Mouse (Mus musculus): ENCODE results near the gene Pgm2l1.

Gene Pgm2l1

DNA sequence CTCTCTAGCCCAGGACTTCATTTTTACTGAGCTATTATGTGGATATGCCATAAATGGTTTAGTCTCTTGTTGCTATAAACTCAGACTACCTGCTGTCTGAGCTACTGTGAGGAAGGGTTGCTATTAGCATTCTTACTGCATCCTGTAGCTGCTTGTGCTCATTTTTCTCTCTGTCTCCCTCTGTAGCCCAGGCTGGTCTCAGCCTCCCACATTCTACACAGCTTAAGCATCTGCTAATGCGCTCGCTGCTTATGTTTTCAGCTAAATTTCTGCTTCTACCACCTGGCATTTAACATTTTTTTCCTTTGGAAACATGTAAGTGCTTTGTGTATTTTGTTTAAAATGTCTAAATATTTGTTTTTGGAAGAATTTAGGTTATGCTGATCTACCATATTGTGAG lies 68.6 kb downstream of the Pgm2l1 start:
- in situ Hi-C loops (cut with MboI), result no loop called here

DNA sequence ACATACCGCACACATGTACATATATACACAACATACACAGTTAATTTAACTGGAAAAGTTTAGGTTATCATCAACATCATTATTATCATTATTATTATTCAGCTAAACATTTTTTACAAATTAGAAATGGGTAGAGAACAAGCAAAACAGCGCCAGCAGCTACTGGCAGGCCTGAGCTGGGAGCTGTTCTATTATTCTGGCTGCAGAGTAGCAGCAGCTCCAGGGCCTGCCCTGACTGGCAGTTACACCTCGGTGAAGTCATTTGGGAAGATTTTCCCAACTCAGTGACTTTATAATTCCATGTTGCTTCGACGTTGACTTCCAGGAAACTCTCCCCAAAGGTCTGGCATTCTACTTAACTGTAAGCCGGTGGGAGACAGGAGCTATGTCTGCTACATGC lies 69.5 kb downstream of the Pgm2l1 start:
- in situ Hi-C loops (cut with MboI), result no loop called here

DNA sequence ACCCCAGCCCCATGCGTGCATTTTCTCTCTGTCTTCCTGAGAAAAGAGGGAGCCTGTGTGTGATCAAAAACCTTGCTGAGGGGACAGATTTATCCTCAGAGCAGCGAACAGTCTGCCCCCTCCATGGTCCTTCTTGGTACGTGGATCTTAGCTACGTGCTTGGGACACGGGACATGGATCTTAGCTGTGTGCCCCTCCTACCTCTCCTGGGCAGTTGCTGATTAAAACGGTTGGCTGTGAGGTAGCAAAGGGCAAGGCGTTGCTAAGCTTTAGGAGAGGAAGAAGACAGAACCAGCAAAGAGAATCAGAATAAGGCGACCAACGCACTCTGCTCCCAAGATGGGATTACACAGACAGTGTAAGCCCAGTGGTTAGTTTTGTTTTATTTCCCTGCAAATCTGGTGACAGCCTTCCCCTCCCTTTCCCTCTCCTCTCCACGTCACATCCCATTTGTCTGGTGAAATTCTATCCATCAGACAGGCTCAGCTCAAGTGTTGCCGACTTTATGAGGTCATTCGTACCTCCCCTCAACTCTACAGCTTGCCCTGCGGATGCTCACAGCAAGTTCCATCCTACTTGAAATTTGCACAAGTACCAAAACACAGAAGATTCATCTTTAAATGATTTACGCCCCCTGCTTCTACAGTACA lies 71.8 kb downstream of the Pgm2l1 start:
- in situ Hi-C loops (cut with MboI), result no loop called here

DNA sequence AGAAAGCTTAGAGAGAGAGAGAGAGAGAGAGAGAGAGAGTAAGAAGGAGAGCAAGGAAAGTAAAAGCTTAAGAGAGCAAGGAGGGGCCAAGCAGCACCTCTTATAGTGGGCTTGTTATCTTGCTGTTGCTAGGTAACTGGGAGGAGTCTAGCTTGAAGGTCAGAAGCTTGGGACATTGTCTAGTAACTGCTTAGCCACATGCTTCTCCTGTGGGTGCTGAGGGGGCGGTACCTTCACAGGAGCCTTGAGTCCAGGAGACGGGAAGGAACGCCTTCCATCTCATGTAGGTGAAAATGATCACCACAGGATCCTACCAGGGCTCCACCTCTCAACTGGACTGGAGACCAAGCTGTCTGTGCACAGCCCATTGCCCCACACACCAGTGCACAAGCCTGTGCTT lies 74.2 kb downstream of the Pgm2l1 start:
- in situ Hi-C loops (cut with MboI), result no loop called here

DNA sequence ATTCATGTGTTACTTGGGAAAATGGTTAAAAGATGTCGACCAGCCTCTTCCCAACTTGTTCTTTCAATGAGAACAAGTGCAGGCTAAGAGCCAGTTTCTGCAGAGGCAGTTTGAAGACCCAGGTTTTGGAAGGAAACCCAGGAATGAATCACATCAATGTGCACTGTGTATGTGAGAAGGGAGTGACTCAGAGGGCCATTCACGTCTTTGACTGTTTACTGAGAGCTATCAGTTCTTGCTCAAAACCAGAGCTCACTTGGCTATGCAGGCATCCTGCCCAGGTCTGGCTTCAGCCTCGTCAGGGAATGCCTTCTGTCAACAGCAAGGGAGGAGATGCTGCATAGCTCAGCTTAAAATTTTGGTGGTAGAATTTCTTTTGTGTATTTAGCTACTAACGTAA lies 75.1 kb downstream of the Pgm2l1 start:
- in situ Hi-C loops (cut with MboI), result no loop called here

DNA sequence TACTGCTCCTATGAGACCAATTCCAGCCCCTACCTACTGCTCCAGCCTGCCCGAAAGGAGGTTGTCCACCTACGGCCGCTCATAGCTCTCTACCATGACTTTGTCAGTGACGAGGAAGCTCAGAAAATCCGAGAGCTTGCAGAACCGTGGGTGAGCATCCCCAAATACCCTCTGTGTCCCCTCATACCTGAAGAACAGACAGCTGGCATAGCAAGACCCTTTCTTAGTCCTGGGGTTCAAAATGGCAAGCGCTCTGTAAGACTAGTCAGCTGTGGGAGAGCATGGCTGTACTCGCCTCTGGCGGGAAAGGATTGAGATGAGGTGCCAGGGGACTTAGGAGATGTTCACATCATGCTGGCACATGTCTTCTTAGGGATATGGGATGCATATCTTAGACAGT lies 78.7 kb downstream of the Pgm2l1 start:
- in situ Hi-C loops (cut with MboI), result no loop called here

DNA sequence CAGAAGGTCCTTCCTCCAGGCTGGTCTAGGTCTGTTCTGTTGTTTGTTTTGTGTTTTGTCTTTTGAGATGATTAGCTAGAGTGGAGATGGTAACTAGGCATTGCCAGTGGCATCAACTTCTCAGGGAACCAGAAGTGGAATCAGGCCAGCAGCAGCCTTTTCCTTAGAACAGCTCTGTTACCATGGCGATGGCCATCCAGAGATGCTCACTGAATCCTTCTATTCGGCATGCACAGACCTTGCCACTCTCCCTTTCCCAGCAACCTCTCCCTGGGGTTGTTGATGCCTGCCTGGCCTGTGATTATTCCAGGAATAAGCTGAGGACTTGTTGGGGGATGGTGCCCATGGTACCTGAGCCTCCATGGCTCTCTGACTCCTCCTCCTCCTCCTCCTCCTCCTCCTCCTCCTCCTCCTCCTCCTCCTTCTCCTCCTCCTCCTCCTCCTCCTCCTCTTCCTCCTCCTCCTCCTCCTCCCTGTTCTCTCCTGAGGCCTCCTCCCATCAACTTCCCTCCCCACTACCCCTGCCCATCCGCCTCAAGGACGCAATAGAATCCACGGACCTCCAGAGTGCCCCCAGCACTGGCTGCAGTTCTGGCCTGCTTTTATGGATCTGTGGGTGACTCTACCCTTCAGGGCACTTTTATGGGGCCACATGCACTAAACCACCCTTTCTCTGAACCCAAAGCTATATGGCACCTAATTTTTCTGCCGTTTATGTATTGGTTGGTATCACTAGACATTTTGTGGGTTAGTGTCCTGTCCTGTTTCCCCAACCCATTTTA lies 80.9 kb downstream of the Pgm2l1 start:
- in situ Hi-C loops (cut with MboI), result no loop called here

DNA sequence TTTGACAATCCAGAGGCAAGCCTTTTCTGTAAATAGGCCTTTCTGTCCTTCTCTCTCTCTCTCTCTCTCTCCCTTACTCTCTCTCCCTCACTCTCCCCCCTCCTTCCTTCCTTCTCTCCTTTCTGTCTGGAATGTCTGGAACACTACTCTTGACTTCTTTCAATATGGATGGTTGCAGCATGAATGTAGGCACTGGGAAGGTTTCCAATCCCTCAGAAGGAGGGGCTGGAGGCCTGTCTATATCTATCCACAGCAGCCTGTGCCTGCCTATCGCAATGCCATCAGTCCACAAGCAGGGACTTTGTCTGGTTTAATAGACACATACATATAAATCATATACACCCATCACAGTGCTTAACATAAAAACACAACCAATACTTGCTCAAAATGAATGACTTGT lies 82.0 kb downstream of the Pgm2l1 start:
- in situ Hi-C loops (cut with MboI), result no loop called here

DNA sequence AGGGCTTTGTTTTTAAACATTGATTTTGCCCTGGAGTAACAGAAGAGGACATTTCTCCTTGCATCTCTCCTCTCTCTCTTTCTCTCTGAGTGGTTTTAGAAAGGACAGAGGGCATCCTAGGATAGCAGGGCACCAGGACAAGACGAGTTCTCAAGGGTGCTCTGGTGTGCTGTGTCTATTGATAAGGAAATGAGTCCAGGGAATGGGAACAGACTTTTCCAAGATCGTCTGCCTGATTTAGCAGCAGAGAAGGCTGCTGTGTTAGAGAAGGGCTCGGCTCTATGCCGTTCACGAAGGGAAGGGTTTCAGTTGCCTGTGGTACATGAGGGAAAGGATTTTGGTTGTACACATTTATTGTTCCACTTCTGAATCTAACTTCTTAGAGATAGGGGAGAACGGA lies 82.5 kb downstream of the Pgm2l1 start:
- in situ Hi-C loops (cut with MboI), result no loop called here

DNA sequence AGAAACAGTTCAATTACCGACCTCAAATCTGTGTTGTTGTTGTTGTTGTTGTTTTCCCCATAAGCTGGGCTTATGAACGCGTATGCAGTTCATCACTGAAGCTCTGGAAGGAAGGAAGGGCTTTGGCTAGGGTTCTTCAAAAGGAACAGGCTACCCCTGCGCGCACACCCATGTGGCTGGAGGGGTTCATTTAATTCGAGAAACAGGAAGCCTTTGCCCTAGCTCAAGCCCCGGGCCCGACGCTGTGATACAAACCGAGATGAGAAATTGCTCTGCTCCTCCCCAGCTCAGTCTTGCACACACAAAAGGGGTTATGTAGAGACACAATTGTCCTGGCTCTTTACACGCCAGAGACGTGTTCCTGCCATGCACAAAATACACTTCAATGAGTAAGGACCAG lies 83.1 kb downstream of the Pgm2l1 start:
- in situ Hi-C loops (cut with MboI), result no loop called here

DNA sequence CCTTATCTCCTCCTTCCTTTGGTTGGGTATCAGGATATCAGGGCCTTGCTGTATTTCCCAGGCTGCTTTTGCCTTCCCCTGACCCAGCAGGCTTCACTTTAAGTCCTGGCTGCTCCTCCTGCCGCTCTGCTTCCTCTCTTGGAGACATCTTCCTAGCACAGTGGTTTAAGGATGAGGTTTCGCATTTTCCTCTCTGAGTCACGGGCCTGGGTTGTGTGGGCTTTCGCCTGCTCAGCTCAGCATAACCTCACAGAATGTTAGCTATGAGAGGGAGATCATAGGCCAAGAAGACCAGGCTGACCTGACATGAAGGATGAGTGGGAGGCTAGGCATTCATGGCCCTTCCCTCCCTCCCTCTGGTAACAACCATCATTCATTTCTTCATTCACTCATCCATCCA lies 85.5 kb downstream of the Pgm2l1 start:
- in situ Hi-C loops (cut with MboI), result no loop called here

DNA sequence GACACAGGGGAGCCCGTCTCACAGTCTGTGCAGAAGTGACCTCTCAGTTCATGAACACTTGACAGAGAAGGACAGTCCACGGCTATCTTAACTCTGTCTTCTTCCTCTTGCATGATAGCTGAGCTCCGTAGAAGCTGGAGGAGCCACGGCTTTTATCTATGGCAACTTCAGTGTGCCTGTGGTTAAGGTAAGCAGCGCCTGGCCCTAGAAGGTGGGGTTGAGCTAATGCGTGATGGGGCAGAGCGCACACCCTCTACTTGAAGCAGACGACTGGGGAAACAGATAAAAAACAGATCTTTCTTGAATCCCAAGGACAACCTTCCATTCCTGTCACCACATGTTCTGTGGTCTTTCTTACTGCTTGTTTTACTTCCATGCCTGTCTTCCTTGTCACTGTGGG lies 89.7 kb downstream of the Pgm2l1 start:
- in situ Hi-C loops (cut with MboI), result no loop called here

DNA sequence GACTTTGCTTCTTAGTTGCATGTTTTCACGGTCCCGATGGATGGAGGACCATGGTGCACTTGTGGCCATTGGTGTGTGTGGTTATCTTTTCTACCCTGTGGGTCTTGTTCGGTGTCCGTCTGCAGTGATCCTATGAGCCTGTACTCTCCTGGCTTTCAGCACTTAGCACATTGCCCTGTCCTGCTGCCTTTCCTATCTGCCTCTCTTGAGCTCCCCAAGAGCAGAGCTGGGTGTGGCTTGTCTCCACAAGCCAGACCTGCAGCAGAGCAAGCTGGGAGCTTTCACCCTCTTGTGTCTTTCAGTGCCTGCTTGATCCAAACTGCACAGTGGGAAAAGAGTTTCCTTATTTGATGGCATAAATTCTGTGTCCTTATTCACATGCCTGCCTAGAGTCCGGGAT lies 90.3 kb downstream of the Pgm2l1 start:
- in situ Hi-C loops (cut with MboI), result no loop called here

DNA sequence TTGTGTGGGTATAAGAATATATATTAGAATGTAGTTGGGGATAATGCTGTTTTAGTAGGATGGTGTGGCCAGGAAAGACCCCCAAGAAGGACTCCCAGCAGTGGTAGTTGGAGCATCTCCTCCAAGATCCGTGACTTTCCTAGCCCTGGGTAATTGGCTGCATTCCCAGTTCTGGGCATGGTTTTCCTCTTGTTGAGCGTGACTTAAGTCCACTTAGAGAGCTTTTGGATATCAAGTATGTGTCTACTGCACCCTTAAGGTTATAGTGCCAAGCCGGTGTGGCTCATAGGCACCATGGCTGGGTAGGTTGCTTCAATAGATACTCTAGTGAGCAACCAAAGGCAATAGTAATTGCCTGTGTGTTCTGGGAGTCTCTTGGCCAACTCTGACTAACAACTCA lies 96.5 kb downstream of the Pgm2l1 start:
- in situ Hi-C loops (cut with MboI), result no loop called here

DNA sequence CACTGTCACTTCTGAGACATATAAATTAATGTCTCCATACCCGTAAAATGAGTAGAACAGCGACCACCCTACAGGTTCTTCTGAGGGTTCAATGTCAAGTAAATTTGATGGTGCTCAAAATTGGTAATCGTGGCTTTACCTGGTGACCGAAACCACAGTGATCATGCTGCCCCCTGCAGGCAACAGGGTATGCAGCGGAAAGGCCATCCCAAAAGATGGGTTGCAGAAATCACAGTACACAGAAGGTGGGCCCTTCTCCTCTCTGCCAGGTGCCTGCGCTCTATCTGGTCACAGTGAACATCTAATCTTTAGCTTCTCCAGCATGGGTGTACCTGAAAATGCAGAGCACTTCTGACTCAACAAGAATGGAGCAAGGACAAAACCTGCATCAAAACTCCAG lies 98.3 kb downstream of the Pgm2l1 start:
- in situ Hi-C loops (cut with MboI), result no loop called here

DNA sequence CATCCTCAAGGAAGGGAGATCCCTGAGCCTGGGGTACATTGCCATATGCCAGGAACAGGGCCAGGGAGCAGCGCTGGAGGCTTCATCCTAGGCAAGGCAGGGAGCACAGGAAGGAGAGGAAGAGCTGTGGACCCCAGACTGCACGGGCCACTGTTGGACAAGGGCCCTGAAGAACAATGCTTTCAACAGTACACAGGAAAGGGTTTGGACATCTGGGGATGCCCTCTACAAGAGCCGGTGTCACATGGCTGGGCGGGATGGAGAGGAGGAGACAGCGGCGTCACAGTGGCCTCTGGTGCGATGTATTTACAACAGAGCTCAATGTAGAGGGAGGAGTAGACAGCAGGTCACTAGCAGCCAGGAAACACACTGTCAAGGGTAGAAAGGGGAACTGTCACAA lies 100.3 kb downstream of the Pgm2l1 start:
- in situ Hi-C loops (cut with MboI), result no loop called here

Measured in mature B cell (primary cell).